8 mouse cellular contexts compared by ENCODE assay signal in the genomic region with DNA sequence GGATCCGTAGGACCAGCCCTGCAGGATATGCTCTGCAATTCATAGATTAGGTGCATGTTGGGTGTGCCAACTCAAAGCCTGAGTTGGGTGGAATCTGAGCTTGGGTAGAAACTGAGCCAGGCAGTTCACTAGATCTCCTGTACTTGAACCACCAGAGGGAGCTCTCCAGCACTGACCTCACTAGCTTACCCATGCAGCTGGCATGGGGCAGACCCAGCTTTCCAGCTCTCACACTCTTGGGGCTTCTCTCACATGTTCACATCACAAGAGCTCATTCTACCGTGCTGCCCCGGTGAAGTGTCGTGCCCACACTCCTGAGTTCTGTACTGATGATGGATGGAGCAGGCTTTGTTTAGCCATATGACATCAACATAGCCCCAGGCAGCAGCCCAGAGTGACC.
A peak's percentile ranks its signal among the peaks of the same experiment; 100 is the strongest.
DNase-seq lines count a peak whose midpoint lies in the region; ATAC-seq and TF ChIP-seq lines count a peak whose summit lies in the region.

No protein-coding gene starts in this region.

- H3K36me3 ChIP-seq in neural tube, embryonic 15.5 days = no peaks in the 10 kb centered on the region

- intact Hi-C loops in gastrocnemius, adult 2 months (cut with DNase I) = no loop called here

- H3K27ac ChIP-seq in gastrocnemius, adult 2 months = no peak overlapping the region
- no peak overlapping the region for H3K27ac ChIP-seq in neural tube, embryonic 15.5 days (replicated peaks)

- H3K4me1 ChIP-seq in neural tube, embryonic 15.5 days = no peaks in the 10 kb centered on the region

- no peak for ATAC-seq in neural tube, embryonic 15.5 days (ENCODE audit: low FRiP score)

- TF ChIP-seq CTCF in gastrocnemius, adult 2 months (IDR thresholded peaks at IDR 0.05) = peak; percentile 36; the same call in 1 of the 2 replicates

- no peak overlapping the region for H3K4me2 ChIP-seq in neural tube, embryonic 15.5 days

- H3K9me3 ChIP-seq in neural tube, embryonic 15.5 days (replicated peaks) = no peaks in the 10 kb centered on the region

- no peak overlapping the region for H3K9ac ChIP-seq in neural tube, embryonic 15.5 days (replicated peaks)

- H3K4me3 ChIP-seq in gastrocnemius, adult 2 months = no peak overlapping the region
- H3K4me3 ChIP-seq in neural tube, embryonic 15.5 days (replicated peaks) = no peak overlapping the region

- 81% methylated on average over 4 of the region's 4 CpGs for WGBS in neural tube, embryonic 15.5 days

- no peaks in the 10 kb centered on the region for H3K27me3 ChIP-seq in neural tube, embryonic 15.5 days (replicated peaks)

- peak; percentile 13 for DNase-seq in gastrocnemius, adult 2 months
- DNase-seq in gastrocnemius, adult 8-10 months (ENCODE audit: low spot score in 2 of 2) = no peak
- peak; percentile 29 for DNase-seq in neural tube, embryonic 10.5 days (ENCODE audit: extremely low spot score, low spot score)
- peak; percentile 51 for DNase-seq in embryo, embryonic 10 days (ENCODE audit: low spot score)
- DNase-seq in kidney, postnatal 14 days = peak; percentile 17
- DNase-seq in retina, postnatal 1 day = peak; percentile 61
- DNase-seq in adipocyte (ENCODE audit: low spot score) = no peak

Comparison
In these comparisons a context has a peak if more than half of its experiments do, and no peak if none do; other contexts are left out.
1. DNase-seq: peak in gastrocnemius, adult 2 months (single experiment), neural tube, embryonic 10.5 days (single experiment), embryo, embryonic 10 days (single experiment), kidney, postnatal 14 days (single experiment) and retina, postnatal 1 day (single experiment); none in gastrocnemius, adult 8-10 months (0 of 2) and adipocyte (single experiment).